13 mouse cellular contexts compared by ENCODE assay signal in the genomic region with DNA sequence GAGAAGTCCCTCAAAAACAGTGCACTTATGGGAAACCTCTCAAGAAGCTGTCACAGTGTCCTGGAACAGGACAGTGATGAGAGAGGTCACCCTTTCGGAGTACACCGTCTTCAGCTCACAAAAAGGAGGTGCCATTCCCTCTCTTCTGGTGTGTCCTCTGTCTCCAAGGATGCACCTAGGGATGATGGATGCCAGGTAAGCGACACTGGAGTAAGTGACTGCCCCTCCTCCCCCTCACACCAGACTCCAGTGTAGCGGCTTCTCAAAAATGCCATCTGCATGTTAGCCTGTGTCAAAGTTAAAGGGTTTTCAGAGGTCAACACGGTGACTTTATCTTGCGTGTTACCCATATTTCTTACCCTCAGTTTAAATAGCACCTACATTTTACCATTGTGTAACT.
DNase-seq lines count a peak whose midpoint lies in the region; ATAC-seq and TF ChIP-seq lines count a peak whose summit lies in the region.
"Had no signal": no experiment of that assay in that cellular context is flagged by ENCODE, and none has a peak within 500 bp of the region (broad histone marks: within the 10 kb centered on the region; RNA-seq: fewer than 3 reads in every experiment).

No protein-coding gene starts in this region.

- no peak overlapping the region for H3K9ac ChIP-seq in heart, embryonic 15.5 days
- no peak overlapping the region for H3K9ac ChIP-seq in liver, adult 2 months (ENCODE audit: low read depth, low read length)
- no peak overlapping the region for H3K9ac ChIP-seq in liver, embryonic 12.5 days
- no peak overlapping the region for H3K9ac ChIP-seq in embryonic facial prominence, embryonic 15.5 days
- H3K9ac ChIP-seq in liver, embryonic 15.5 days: no peak overlapping the region

- no peaks in the 10 kb centered on the region for H3K27me3 ChIP-seq in heart, embryonic 15.5 days
- H3K27me3 ChIP-seq in liver, adult 2 months (ENCODE audit: control insufficient read depth, insufficient read depth, low read length): no peaks in the 10 kb centered on the region
- H3K27me3 ChIP-seq in liver, embryonic 12.5 days (replicated peaks): no peaks in the 10 kb centered on the region
- no peaks in the 10 kb centered on the region for H3K27me3 ChIP-seq in embryonic facial prominence, embryonic 15.5 days
- H3K27me3 ChIP-seq in liver, embryonic 15.5 days: no peaks in the 10 kb centered on the region

- H3K36me3 ChIP-seq in heart, embryonic 15.5 days: no peaks in the 10 kb centered on the region
- H3K36me3 ChIP-seq in liver, adult 2 months (ENCODE audit: control insufficient read depth, insufficient read depth, low read length): no peaks in the 10 kb centered on the region
- no peaks in the 10 kb centered on the region for H3K36me3 ChIP-seq in liver, embryonic 12.5 days
- H3K36me3 ChIP-seq in embryonic facial prominence, embryonic 15.5 days: no peaks in the 10 kb centered on the region
- H3K36me3 ChIP-seq in liver, embryonic 15.5 days (replicated peaks): no peaks in the 10 kb centered on the region
- H3K36me3 ChIP-seq: forebrain, embryonic 10.5 days; midbrain, embryonic 10.5 days had no signal

- peak overlapping the region; percentile 42 for H3K4me3 ChIP-seq in heart, embryonic 15.5 days
- no peak overlapping the region for H3K4me3 ChIP-seq in liver, adult 2 months (ENCODE audit: insufficient read depth, low read depth, low read length)
- H3K4me3 ChIP-seq in liver, embryonic 12.5 days: no peak overlapping the region
- H3K4me3 ChIP-seq in embryonic facial prominence, embryonic 15.5 days (replicated peaks): peak overlapping the region; percentile 39; the same call in 1 of the 2 replicates
- H3K4me3 ChIP-seq in liver, embryonic 15.5 days (replicated peaks): peak overlapping the region; percentile 33
- H3K4me3 ChIP-seq: forebrain, embryonic 10.5 days; midbrain, embryonic 10.5 days had no signal

- no peaks in the 10 kb centered on the region; the same call in 1 of the 2 replicates for H3K79me2 ChIP-seq in liver, adult 2 months (ENCODE audit: control insufficient read depth, insufficient read depth, low read length)

- TF ChIP-seq POLR2A in liver, adult 2 months (IDR thresholded peaks at IDR 0.05; ENCODE audit: extremely low read depth, insufficient read depth, low read length): no peak

- no peak for TF ChIP-seq CTCF in liver, adult 2 months (IDR thresholded peaks at IDR 0.05; ENCODE audit: low read depth, low read length)

- intact Hi-C loops in left cerebral cortex, postnatal 10 days (cut with DNase I): no loop called here

- H3K27ac ChIP-seq in heart, embryonic 15.5 days: peak overlapping the region; percentile 82
- no peak overlapping the region for H3K27ac ChIP-seq in liver, adult 2 months (replicated peaks; ENCODE audit: insufficient read depth, low read depth, low read length)
- H3K27ac ChIP-seq in liver, embryonic 12.5 days: no peak overlapping the region
- H3K27ac ChIP-seq in embryonic facial prominence, embryonic 15.5 days (replicated peaks): peak overlapping the region; percentile 83
- H3K27ac ChIP-seq in liver, embryonic 15.5 days (replicated peaks): no peak overlapping the region
- H3K27ac ChIP-seq: forebrain, embryonic 10.5 days had no signal

- 69% methylated on average over 6 of the region's 6 CpGs for WGBS in heart, embryonic 15.5 days
- 31% methylated on average over 6 of the region's 6 CpGs for WGBS in liver, adult 2 months
- 69% methylated on average over 6 of the region's 6 CpGs for WGBS in liver, embryonic 12.5 days (ENCODE audit: insufficient replicate concordance)
- 91% methylated on average over 6 of the region's 6 CpGs for WGBS in embryonic facial prominence, embryonic 15.5 days
- WGBS in liver, embryonic 15.5 days (ENCODE audit: insufficient replicate concordance): 66% methylated on average over 6 of the region's 6 CpGs

- DNase-seq in heart, adult 9 months (ENCODE audit: low spot score in 2 of 2): no peak
- peak; percentile 4 for DNase-seq in liver, adult 2 months (ENCODE audit: extremely low read depth, low read depth, low spot score)
- no peak for DNase-seq in left cerebral cortex, postnatal 10 days (ENCODE audit: extremely low spot score in 1 of 2, low spot score in 2 of 2)
- no peak for DNase-seq in cerebellum, adult 9-11 months
- DNase-seq: cerebellum, adult 9-10 months; layer of hippocampus, postnatal 36 days; spleen, adult 18-20 months had no signal

- peak overlapping the region; percentile 63 for H3K4me2 ChIP-seq in heart, embryonic 15.5 days
- H3K4me2 ChIP-seq in liver, embryonic 12.5 days: no peak overlapping the region
- H3K4me2 ChIP-seq in embryonic facial prominence, embryonic 15.5 days (replicated peaks): no peak overlapping the region
- peak overlapping the region; percentile 50 for H3K4me2 ChIP-seq in liver, embryonic 15.5 days

- peaks cover 53% of the 10 kb centered on the region for H3K4me1 ChIP-seq in heart, embryonic 15.5 days (replicated peaks)
- peaks cover 14% of the 10 kb centered on the region for H3K4me1 ChIP-seq in liver, adult 2 months (ENCODE audit: control insufficient read depth, insufficient read depth, low read length)
- no peaks in the 10 kb centered on the region for H3K4me1 ChIP-seq in liver, embryonic 12.5 days
- H3K4me1 ChIP-seq in embryonic facial prominence, embryonic 15.5 days: peaks cover 9% of the 10 kb centered on the region
- no peaks in the 10 kb centered on the region; the same call in 1 of the 2 replicates for H3K4me1 ChIP-seq in liver, embryonic 15.5 days (replicated peaks)
- H3K4me1 ChIP-seq: forebrain, embryonic 10.5 days had no signal

- no peaks in the 10 kb centered on the region for H3K9me3 ChIP-seq in heart, embryonic 15.5 days (replicated peaks)
- no peaks in the 10 kb centered on the region for H3K9me3 ChIP-seq in liver, embryonic 12.5 days (replicated peaks)
- no peaks in the 10 kb centered on the region for H3K9me3 ChIP-seq in embryonic facial prominence, embryonic 15.5 days (replicated peaks)
- no peaks in the 10 kb centered on the region for H3K9me3 ChIP-seq in liver, embryonic 15.5 days (replicated peaks)
- H3K9me3 ChIP-seq: forebrain, embryonic 10.5 days; midbrain, embryonic 10.5 days had no signal

- ATAC-seq in heart, embryonic 15.5 days (replicated peaks; ENCODE audit: insufficient number of reproducible peaks, insufficient read depth, low FRiP score, low read depth): no peak
- ATAC-seq in liver, embryonic 12.5 days: no peak
- ATAC-seq in embryonic facial prominence, embryonic 15.5 days (ENCODE audit: insufficient number of reproducible peaks, low FRiP score, low TSS enrichment, low read depth): no peak
- ATAC-seq in liver, embryonic 15.5 days (ENCODE audit: insufficient read depth): no peak

Comparison
In these comparisons a context has a peak if more than half of its experiments do, and no peak if none do; other contexts are left out.
1. H3K4me2 ChIP-seq: peak in heart, embryonic 15.5 days (single experiment) and liver, embryonic 15.5 days (single experiment); none in liver, embryonic 12.5 days (single experiment) and embryonic facial prominence, embryonic 15.5 days (single experiment).
2. H3K4me3 ChIP-seq: peak in heart, embryonic 15.5 days (single experiment), embryonic facial prominence, embryonic 15.5 days (single experiment) and liver, embryonic 15.5 days (single experiment); none in liver, adult 2 months (single experiment) and liver, embryonic 12.5 days (single experiment).
3. H3K27ac ChIP-seq: peak in heart, embryonic 15.5 days (single experiment) and embryonic facial prominence, embryonic 15.5 days (single experiment); none in liver, adult 2 months (single experiment), liver, embryonic 12.5 days (single experiment) and liver, embryonic 15.5 days (single experiment).